Mouse (Mus musculus) liver, adult 2 months (tissue): ENCODE measurements around the gene Ttc21b.

Source experiments
- CTCF ChIP-seq: fragments of 200-500 bp; IDR thresholded peaks from 2 replicates; pipeline ENCODE4 v1.5.1; 2011; ENCODE audit warnings: low read depth, low read length, control low read depth
- POLR2A ChIP-seq: fragments of 200-500 bp; IDR thresholded peaks from 2 replicates; pipeline ENCODE4 v1.6.1; 2011; ENCODE audit warnings: low read length, control low read depth; ENCODE audit not compliant: insufficient read depth; ENCODE audit errors: extremely low read depth

GRCm38 (mm10) chr2:66177886-66178847 lies 78.2 kb downstream of the Ttc21b start:
- TF ChIP-seq CTCF (no peak), POLR2A (no peak)
